Mouse (Mus musculus): Measurements from ENCODE around the gene Hist1h4j. TPM values are rescaled to one million over a fixed set of nuclear protein-coding genes. Genes with fewer than 3 reads are reported as not detected.
A peak's percentile ranks its signal among the peaks of the same experiment; 100 is the strongest.
"Not testable (repeated sequence)": the region's sequence is repeated elsewhere in the genome, so short reads cannot be mapped to it uniquely, and the experiment has no call there.

Gene Hist1h4j
- polyA plus RNA-seq, 1 experiment from 2014 or later, result 3.6 TPM

DNA sequence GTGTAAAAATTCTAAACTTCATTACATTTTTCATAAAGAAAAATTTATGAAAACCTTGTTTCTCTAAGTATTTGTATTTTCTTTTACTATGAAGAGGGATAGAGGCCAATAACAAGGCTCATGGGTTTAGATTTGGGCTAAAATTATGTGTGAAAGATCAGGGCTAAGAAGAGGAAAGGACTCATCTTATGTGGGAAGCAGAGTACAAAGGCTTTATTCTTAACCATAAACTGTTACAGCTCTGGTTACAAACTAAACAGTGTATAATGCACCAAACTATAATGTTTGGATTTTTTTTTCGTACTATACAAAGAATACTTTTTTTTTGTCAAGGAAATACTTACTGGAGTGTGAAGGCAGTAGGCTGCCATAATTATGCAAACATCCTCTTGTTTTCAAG, 20.8 kb downstream of the Hist1h4j start:
- H3K4me1 ChIP-seq, result peaks cover 4% of the 10 kb centered on the region; the same call in 1 of the 2 replicates
- peak overlapping the region; percentile 13; the same call in 1 of the 2 replicates for H3K4me2 ChIP-seq
- H3K36me3 ChIP-seq, result no peaks in the 10 kb centered on the region
- H3K27me3 ChIP-seq (replicated peaks), result no peaks in the 10 kb centered on the region
- no peak for ATAC-seq (ENCODE audit: insufficient read depth, low FRiP score, low read depth)
- 68% methylated on average over 1 of the region's 1 CpGs for WGBS
- no peak overlapping the region for H3K9ac ChIP-seq
- H3K27ac ChIP-seq, result no peak overlapping the region
- H3K4me3 ChIP-seq (replicated peaks), result no peak overlapping the region
- no peaks in the 10 kb centered on the region for H3K9me3 ChIP-seq

DNA sequence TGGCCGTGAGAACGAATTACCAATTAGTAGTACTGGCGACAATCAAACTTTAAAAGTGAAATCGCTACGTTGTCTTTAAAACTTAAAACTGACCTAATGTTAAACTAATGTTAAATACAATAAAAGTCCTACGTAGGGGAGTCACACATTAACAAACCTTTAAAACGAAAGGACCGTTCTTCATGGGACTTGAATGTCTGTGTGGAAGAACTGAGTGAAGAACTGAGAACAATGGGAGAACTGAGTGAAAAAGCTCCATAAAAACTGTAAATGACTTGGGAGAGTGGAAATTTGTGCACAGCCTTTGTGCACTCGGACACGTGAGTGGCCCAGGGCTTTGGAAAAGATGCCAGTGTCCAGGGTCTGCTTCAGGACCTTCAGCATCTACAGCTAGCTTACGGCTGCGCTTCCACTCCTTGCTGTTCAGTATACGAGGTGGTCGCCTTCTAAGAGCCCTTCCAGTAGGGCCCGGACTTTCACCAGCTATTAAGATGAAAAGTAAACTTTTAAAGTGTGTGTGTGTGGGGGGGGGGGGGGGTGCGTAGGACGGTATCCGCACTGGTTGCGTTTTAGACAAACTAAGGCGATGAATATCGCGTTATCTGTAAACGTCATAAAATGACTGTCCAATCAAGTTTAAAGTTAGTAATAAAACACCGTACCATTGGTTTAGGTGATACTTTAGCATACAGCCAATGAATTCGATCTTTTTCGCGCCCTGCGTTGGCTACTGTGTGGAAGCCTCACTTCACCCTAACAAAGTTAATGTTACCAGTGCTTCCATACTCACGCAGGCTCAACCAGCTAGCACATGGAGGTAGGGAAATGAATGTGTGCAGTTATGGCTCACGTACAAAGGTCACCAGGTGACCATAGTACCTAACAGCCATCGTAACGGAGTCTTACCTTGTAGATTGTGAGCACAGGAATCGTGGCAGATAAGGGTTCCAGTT, 44.2 kb downstream of the Hist1h4j start:
- Histone ChIP-seq H3K9me3 (no peaks in the 10 kb centered on the region), H3K36me3 (no peaks in the 10 kb centered on the region), H3K4me1 (peaks cover 10% of the 10 kb centered on the region), H3K27me3 (replicated peaks) (no peaks in the 10 kb centered on the region), H3K4me3 (replicated peaks) (peak overlapping the region; percentile 58), H3K27ac (peak overlapping the region; percentile 97), H3K4me2 (peak overlapping the region; percentile 92), H3K9ac (peak overlapping the region; percentile 71)
- ATAC-seq (ENCODE audit: insufficient read depth, low FRiP score, low read depth), result peak; percentile 82
- 3% methylated on average over 33 of the region's 33 CpGs for WGBS

DNA sequence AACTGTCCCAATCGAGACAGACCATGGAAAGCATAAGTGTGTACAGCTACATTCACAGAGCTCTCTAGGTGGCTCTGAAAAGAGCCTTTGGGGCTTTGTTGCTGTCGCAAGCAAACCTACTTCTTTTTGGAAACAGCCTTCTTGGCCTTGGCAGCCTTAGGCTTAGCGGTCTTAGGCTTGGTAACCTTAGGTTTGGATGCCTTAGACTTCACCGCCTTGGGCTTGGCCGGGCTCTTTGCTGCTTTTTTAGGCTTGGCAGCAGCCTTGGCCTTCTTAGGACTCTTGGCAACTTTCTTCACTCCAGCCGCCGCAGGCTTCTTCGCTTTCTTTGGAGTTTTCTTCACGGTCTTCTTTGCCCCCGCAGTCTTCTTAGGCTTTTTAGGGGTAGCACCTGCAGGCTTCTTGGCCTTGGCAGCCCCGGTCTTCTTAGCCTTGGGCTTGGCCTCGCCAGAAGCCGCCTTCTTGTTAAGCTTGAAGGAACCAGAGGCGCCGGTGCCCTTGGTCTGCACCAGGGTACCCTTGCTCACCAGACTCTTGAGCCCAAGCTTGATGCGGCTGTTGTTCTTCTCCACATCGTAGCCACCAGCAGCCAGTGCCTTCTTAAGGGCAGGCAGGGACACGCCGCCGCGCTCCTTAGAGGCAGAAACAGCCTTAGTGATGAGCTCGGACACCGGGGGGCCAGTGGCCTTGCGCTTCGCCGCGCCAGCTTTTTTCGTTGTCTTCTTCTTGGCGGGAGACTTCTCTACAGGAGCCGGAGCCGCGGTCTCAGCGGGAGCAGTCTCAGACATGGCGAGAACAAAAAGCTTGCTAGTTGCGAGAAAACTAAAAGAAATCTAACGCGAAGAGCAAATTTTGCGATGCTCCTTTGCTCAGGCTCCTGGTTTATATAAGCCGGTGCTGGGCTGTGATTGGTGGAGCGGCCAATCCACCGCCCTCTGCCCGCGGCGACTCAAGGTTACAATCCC, 45.2 kb downstream of the Hist1h4j start, which contains the start of gene Hist1h1b:
Gene Hist1h1b (minus strand): TSS at position 859 of the 965 bp plus-strand sequence.
- Histone ChIP-seq H3K4me3 (replicated peaks) (peak within 1 kb of the TSS; percentile 58), H3K27me3 (replicated peaks) (no peaks in the 10 kb centered on the region), H3K36me3 (no peaks in the 10 kb centered on the region), H3K4me2 (peak within 1 kb of the TSS; percentile 92), H3K9ac (peak within 1 kb of the TSS; percentile 71), H3K27ac (peak within 1 kb of the TSS; percentile 97), H3K9me3 (no peaks in the 10 kb centered on the region), H3K4me1 (peaks cover 14% of the 10 kb centered on the region)
- ATAC-seq (ENCODE audit: insufficient read depth, low FRiP score, low read depth), result peak; percentile 37; the same call in 1 of the 2 replicates
- under 1% methylated on average over 44 of the region's 44 CpGs for WGBS

DNA sequence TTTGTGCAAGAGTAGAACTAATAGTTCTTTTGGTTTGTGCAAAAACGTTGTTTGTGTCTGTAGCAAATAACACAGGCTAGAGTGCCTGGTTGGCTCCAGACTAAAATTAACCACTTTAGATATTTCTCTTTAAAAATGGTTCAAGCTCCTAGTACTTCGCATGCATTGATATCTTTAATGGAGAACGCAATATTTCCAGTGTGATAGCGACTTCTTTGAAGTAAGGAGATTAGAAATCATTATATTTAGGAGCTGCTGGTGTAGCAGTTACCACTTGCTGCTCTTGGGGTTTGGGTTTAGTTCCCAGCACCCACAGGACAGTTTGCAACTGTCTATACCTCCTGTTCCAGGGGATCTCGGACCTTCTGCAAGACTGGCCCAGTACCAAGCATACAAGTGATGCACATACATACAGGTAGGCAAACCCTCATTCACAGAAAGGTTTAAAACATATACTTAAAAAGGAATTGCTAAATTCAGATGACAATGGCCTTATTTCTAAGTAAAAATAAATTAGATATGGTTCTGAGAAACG, 46.2 kb downstream of the Hist1h4j start:
- Histone ChIP-seq H3K4me2 (peak overlapping the region; percentile 92), H3K36me3 (no peaks in the 10 kb centered on the region), H3K9ac (peak overlapping the region; percentile 71; the same call in 1 of the 2 replicates), H3K4me1 (peaks cover 14% of the 10 kb centered on the region), H3K4me3 (replicated peaks) (peak overlapping the region; percentile 58), H3K27me3 (replicated peaks) (no peaks in the 10 kb centered on the region), H3K27ac (peak overlapping the region; percentile 97), H3K9me3 (no peaks in the 10 kb centered on the region)
- WGBS, result 34% methylated on average over 6 of the region's 6 CpGs
- ATAC-seq (ENCODE audit: insufficient read depth, low FRiP score, low read depth), result no peak

DNA sequence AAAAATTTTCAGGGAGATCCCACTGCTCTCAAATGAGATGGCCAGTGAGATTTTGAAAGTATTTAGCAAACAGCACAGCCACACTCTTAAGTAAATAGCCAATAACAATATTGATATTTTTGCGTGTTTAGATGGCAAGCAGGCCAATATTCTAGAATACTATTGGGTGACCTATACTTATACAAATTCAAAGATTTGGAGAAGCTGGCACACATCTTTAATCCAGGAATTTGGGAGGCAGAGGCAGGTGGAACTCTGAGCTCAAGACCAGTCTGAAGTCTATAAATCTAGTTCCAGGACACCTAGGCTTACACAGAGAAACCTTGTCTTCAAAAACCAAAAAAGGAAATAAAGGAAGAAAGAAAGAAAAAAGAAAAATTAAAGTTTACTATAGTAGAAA, 46.8 kb downstream of the Hist1h4j start:
- no peak for ATAC-seq (ENCODE audit: insufficient read depth, low FRiP score, low read depth)
- Histone ChIP-seq H3K4me1 (peaks cover 14% of the 10 kb centered on the region), H3K4me3 (replicated peaks) (no peak overlapping the region), H3K27me3 (replicated peaks) (no peaks in the 10 kb centered on the region), H3K9me3 (no peaks in the 10 kb centered on the region), H3K4me2 (no peak overlapping the region), H3K36me3 (no peaks in the 10 kb centered on the region), H3K9ac (no peak overlapping the region), H3K27ac (no peak overlapping the region)
- WGBS, result 92% methylated on average over 1 of the region's 1 CpGs

DNA sequence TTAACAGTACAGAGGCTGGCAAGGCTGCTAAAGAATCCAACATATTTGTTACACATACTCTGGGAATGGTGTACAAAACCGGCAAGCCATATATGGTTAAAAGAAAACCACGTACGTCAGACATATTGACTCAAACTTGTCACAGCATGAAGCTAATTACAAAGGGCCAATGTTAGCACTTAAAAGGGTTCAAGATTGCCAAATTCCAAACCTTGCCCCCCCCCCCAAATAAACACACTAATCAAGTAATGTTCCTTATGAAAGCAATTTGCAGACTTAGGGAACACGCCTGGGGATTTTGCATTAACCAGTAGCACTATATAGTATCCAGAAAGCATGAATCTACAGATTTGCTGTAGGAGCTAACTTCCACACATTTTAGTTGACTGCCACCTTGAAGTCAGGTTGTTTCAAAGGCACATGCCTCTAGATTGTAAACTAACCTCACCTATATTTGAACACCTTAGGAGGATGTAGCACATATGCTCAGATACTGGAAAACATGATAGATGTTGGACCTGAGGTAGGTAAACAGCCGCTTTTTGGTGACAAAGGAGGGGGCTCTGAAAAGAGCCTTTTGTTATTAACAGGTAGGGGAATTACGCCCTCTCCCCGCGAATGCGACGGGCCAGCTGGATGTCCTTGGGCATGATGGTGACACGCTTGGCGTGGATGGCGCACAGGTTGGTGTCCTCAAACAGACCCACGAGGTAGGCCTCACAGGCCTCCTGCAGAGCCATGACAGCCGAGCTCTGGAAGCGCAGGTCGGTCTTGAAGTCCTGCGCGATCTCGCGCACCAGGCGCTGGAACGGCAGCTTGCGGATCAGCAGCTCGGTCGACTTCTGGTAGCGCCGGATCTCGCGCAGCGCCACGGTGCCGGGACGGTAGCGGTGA, 47.7 kb downstream of the Hist1h4j start:
- not testable (repeated sequence) for ATAC-seq (ENCODE audit: insufficient read depth, low FRiP score, low read depth)

DNA sequence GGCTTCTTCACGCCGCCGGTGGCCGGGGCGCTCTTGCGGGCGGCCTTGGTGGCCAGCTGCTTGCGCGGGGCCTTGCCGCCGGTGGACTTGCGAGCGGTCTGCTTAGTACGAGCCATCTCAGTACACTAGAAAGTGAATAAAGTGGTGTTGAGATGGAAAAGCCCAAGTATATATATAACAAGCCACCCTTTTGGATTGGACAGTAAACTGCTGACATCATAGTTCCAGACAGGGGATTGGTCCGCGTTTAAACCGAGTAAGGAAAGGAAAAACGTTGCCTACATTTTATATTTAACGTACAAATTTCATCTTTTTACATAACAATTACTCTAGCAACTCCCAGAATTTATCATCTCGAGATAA, 48.4 kb downstream of the Hist1h4j start, which contains the start of gene Hist1h3i:
Gene Hist1h3i (minus strand): TSS at position 116 of the 363 bp plus-strand sequence.
- peak within 1 kb of the TSS; percentile 46 for H3K4me3 ChIP-seq (replicated peaks)
- H3K27me3 ChIP-seq (replicated peaks), result no peaks in the 10 kb centered on the region
- ATAC-seq (ENCODE audit: insufficient read depth, low FRiP score, low read depth), result peak; percentile 59
- no peaks in the 10 kb centered on the region for H3K36me3 ChIP-seq
- peak within 1 kb of the TSS; percentile 56 for H3K9ac ChIP-seq
- 0% methylated on average over 17 of the region's 20 CpGs for WGBS
- H3K27ac ChIP-seq, result peak within 1 kb of the TSS; percentile 90
- peak within 1 kb of the TSS; percentile 69 for H3K4me2 ChIP-seq
- peaks cover 14% of the 10 kb centered on the region for H3K4me1 ChIP-seq
- H3K9me3 ChIP-seq, result no peaks in the 10 kb centered on the region

More for the DNA sequence above, 47.7 kb downstream of the Hist1h4j start:
- Histone ChIP-seq H3K27ac (peak overlapping the region; percentile 90), H3K4me2 (peak overlapping the region; percentile 69), H3K4me1 (peaks cover 14% of the 10 kb centered on the region), H3K9ac (peak overlapping the region; percentile 56), H3K4me3 (replicated peaks) (peak overlapping the region; percentile 46)
- not testable (repeated sequence) for H3K36me3 ChIP-seq; H3K9me3 ChIP-seq; H3K27me3 ChIP-seq (replicated peaks)
- WGBS, result under 1% methylated on average over 19 of the region's 35 CpGs

DNA sequence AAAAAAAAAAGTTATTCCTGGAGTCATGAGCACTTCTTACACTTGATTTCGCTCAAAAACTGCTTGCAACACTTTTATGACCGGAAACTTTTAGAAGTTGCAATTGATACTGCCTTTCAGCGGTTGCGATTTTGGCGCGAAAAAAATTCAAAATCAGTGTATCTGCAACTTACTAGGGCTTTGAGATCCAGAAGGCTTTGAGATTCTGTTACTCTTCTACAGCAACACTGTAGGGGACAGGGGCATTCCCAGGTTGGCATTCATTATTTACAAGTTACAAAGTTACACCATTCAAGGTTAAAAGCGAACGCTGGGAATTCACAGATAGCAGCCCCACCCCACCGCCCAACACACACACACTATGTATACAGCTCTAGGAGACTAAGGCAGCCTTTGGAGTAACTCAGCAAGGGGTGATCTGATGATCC, 48.9 kb downstream of the Hist1h4j start:
- peak overlapping the region; percentile 46 for H3K4me3 ChIP-seq (replicated peaks)
- no peaks in the 10 kb centered on the region for H3K27me3 ChIP-seq (replicated peaks)
- peak overlapping the region; percentile 69 for H3K4me2 ChIP-seq
- H3K4me1 ChIP-seq, result peaks cover 14% of the 10 kb centered on the region
- ATAC-seq (ENCODE audit: insufficient read depth, low FRiP score, low read depth), result no peak
- H3K27ac ChIP-seq, result peak overlapping the region; percentile 89
- H3K9me3 ChIP-seq, result no peaks in the 10 kb centered on the region
- no peak overlapping the region; the same call in 1 of the 2 replicates for H3K9ac ChIP-seq
- 2% methylated on average over 9 of the region's 9 CpGs for WGBS
- no peaks in the 10 kb centered on the region for H3K36me3 ChIP-seq

DNA sequence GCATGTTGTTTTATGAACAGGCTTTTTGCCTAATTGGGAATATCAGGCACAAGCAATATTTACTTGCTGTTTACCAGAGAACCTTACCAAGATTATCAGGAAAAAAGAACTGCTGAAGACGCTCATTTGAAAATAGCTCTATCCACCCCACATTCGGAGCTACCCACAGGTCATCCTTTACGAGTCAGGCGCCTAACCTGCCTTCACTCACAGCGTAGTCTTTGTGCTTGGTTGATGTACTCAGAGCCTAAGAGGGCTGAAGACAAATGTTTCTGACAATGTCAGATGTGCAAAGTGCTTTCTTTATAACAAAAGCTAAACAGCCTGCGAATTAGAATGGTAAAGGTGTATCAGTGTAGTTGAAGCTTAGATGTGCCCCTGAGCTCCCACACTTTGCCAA, 49.4 kb downstream of the Hist1h4j start:
- no peak overlapping the region; the same call in 1 of the 2 replicates for H3K4me3 ChIP-seq (replicated peaks)
- WGBS, result 29% methylated on average over 6 of the region's 6 CpGs
- H3K9me3 ChIP-seq, result no peaks in the 10 kb centered on the region
- no peaks in the 10 kb centered on the region for H3K36me3 ChIP-seq
- peaks cover 14% of the 10 kb centered on the region for H3K4me1 ChIP-seq
- H3K9ac ChIP-seq, result no peak overlapping the region
- peak overlapping the region; percentile 89 for H3K27ac ChIP-seq
- ATAC-seq (ENCODE audit: insufficient read depth, low FRiP score, low read depth), result no peak
- no peaks in the 10 kb centered on the region for H3K27me3 ChIP-seq (replicated peaks)
- peak overlapping the region; percentile 69 for H3K4me2 ChIP-seq
